Mouse (Mus musculus): ENCODE data around the gene Rora.

GRCm38 (mm10) chr9:68985796-68986195 is 332.2 kb downstream of the Rora start:
- no peak for TF ChIP-seq CTCF (IDR thresholded peaks at IDR 0.05; ENCODE audit: low read depth, low read length)
- no peak for TF ChIP-seq POLR2A (IDR thresholded peaks at IDR 0.05; ENCODE audit: borderline replicate concordance, low read depth, low read length)
